Mouse (Mus musculus) C2C12 (cell line): ENCODE measurements around the gene Gpatch2l. TPM values are rescaled to one million over a fixed set of nuclear protein-coding genes. Genes with fewer than 3 reads are reported as not detected.

ENCODE experiments used
- H3K27me3 ChIP-seq: one replicate; pipeline ENCODE4 v1.6.1; 2011; ENCODE audit not compliant: control insufficient read depth, insufficient read depth, insufficient read length
- H3K36me3 ChIP-seq: one replicate; pipeline ENCODE4 v1.6.1; 2011; ENCODE audit not compliant: control insufficient read depth, insufficient read depth
- H3K4me3 ChIP-seq: one replicate; pipeline ENCODE4 v1.5.1; 2011; ENCODE audit warnings: mild to moderate bottlenecking, control low read depth; ENCODE audit not compliant: poor library complexity, insufficient read depth, severe bottlenecking
- H3K79me2 ChIP-seq: one replicate; pipeline ENCODE4 v1.6.1; 2011; ENCODE audit not compliant: control insufficient read depth, insufficient read depth
- H3K79me3 ChIP-seq: one replicate; pipeline ENCODE4 v1.6.1; 2011; ENCODE audit warnings: low read depth, control low read depth
- H3ac ChIP-seq: one replicate; pipeline ENCODE3; 2011; ENCODE audit warnings: low read depth; ENCODE audit not compliant: control insufficient read depth, insufficient read length
- CEBPB ChIP-seq: IDR thresholded peaks from one replicate; pipeline ENCODE4 v1.6.1; 2011; ENCODE audit warnings: low read depth, mild to moderate bottlenecking, control low read depth, moderate library complexity
- CTCF ChIP-seq: IDR thresholded peaks from one replicate; pipeline ENCODE4 v1.5.1; 2011; ENCODE audit not compliant: control insufficient read depth, insufficient read depth, insufficient read length
- FOSL1 ChIP-seq: IDR thresholded peaks from one replicate; pipeline ENCODE4 v1.8.0; 2011; ENCODE audit warnings: mild to moderate bottlenecking, low read length; ENCODE audit not compliant: poor library complexity, insufficient read depth, severe bottlenecking
- MAX ChIP-seq: IDR thresholded peaks from one replicate; pipeline ENCODE4 v1.6.1; 2011; ENCODE audit warnings: mild to moderate bottlenecking, control low read depth
- MYOD1 ChIP-seq: IDR thresholded peaks from one replicate; pipeline ENCODE4 v1.6.1; 2011; ENCODE audit warnings: low read depth; ENCODE audit not compliant: control insufficient read depth, insufficient read length
- MYOG ChIP-seq: IDR thresholded peaks from one replicate; pipeline ENCODE4 v1.6.1; 2011; ENCODE audit not compliant: control insufficient read depth, insufficient read length; ENCODE audit errors: extremely low read depth
- USF1 ChIP-seq: IDR thresholded peaks from one replicate; pipeline ENCODE4 v1.6.1; 2011; ENCODE audit warnings: low read depth, mild to moderate bottlenecking, control low read depth, moderate library complexity
- long read RNA-seq, 2 experiments: library from polyadenylated mRNA; unstranded; transcript quantifications; one replicate each; pipeline ENCODE4 v2.0.0; 2019 to 2020
- polyA plus RNA-seq: library from polyadenylated mRNA; unstranded; fragments of >200 nt; fragmentation: generic; extraction: Trizol; gene quantifications from one replicate; pipeline ENCODE4 v1.2.1, GENCODE M21; 2012; ENCODE audit warnings: missing spikeins

Gpatch2l gene
- 7.2 TPM for polyA plus RNA-seq
- long read RNA-seq, experiment 1, full-length matches to known transcripts, result 2 of 5 reads
- long read RNA-seq, experiment 1, partial matches to known transcripts, result 1 of 5 reads
- long read RNA-seq, experiment 1, other reads (novel, unspliced or antisense), result 2 of 5 reads
- long read RNA-seq, experiment 2, full-length matches to known transcripts, result 75 of 101 reads
- long read RNA-seq, experiment 2, partial matches to known transcripts, result 11 of 101 reads
- long read RNA-seq, experiment 2, other reads (novel, unspliced or antisense), result 15 of 101 reads

- Histone ChIP-seq H3K79me3 (peaks cover 26% of the 10 kb centered on the region), H3K79me2 (peaks cover 43% of the 10 kb centered on the region), H3ac (peak within 1 kb of the TSS; percentile 80), H3K36me3 (peaks cover 11% of the 10 kb centered on the region), H3K4me3 (peak within 1 kb of the TSS; percentile 83), H3K27me3 (peaks cover 4% of the 10 kb centered on the region)
- TF ChIP-seq MYOG (no peak), MYOD1 (no peak), CEBPB (no peak)
These were observed at the start of gene Gpatch2l for GRCm38 (mm10) chr12:86241604-86242536. TSS of gene Gpatch2l (plus strand) at chr12:86241858.

- Histone ChIP-seq H3ac (no peak overlapping the region), H3K27me3 (peaks cover 19% of the 10 kb centered on the region), H3K79me3 (no peaks in the 10 kb centered on the region), H3K79me2 (no peaks in the 10 kb centered on the region), H3K36me3 (no peaks in the 10 kb centered on the region), H3K4me3 (no peak overlapping the region)
- TF ChIP-seq FOSL1, result no peak
- no peak for TF ChIP-seq CTCF
These were observed 49.6 kb upstream of the Gpatch2l start for GRCm38 (mm10) chr12:86192036-86192449.

GRCm38 (mm10) chr12:86196944-86197343, 44.7 kb upstream of the Gpatch2l start:
- H3ac ChIP-seq, result no peak overlapping the region
- peaks cover 16% of the 10 kb centered on the region for H3K27me3 ChIP-seq
- TF ChIP-seq USF1 (no peak), MAX (no peak), MYOD1 (no peak), CEBPB (no peak), MYOG (no peak), FOSL1 (no peak), CTCF (no peak)
- no peaks in the 10 kb centered on the region for H3K79me2 ChIP-seq
- H3K4me3 ChIP-seq, result no peak overlapping the region
- H3K79me3 ChIP-seq, result no peaks in the 10 kb centered on the region
- H3K36me3 ChIP-seq, result no peaks in the 10 kb centered on the region

- TF ChIP-seq CEBPB (no peak), MAX (no peak), USF1 (no peak), MYOG (no peak), CTCF (no peak), MYOD1 (no peak), FOSL1 (no peak)
- no peaks in the 10 kb centered on the region for H3K79me2 ChIP-seq
- peaks cover 7% of the 10 kb centered on the region for H3K27me3 ChIP-seq
- no peaks in the 10 kb centered on the region for H3K36me3 ChIP-seq
- no peak overlapping the region for H3K4me3 ChIP-seq
- no peaks in the 10 kb centered on the region for H3K79me3 ChIP-seq
- H3ac ChIP-seq, result no peak overlapping the region
These were observed 38.1 kb upstream of the Gpatch2l start for GRCm38 (mm10) chr12:86203443-86204057.

- Histone ChIP-seq H3K36me3 (no peaks in the 10 kb centered on the region), H3K79me3 (no peaks in the 10 kb centered on the region), H3K79me2 (no peaks in the 10 kb centered on the region), H3K27me3 (peaks cover 42% of the 10 kb centered on the region), H3K4me3 (no peak overlapping the region), H3ac (no peak overlapping the region)
- TF ChIP-seq CEBPB, result no peak
- TF ChIP-seq USF1, result no peak
- no peak for TF ChIP-seq FOSL1
- no peak for TF ChIP-seq MYOG
- TF ChIP-seq MAX, result no peak
- TF ChIP-seq CTCF, result no peak
- TF ChIP-seq MYOD1, result no peak
These were observed 30.5 kb upstream of the Gpatch2l start for GRCm38 (mm10) chr12:86211099-86211520.
